In the genomic region with DNA sequence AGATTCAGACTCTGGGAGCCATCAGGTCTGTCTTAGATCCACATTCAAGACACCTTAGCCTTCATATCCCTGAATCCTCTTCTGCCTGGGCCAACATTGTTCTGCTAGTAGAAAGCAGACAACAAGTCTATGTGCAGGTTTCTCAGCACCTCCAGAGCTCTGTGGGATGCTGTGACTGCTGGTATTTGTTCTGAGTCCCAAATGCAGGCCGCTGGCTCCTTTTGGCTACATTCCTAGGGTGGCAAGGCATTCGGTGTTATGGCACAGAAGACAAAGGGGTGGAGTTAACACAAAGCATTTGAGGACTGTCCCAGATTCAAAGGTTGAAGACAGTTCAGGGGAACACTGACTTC, we compare ENCODE assay signal across 13 mouse cellular contexts.
DNase-seq lines count a peak whose midpoint lies in the region; ATAC-seq and TF ChIP-seq lines count a peak whose summit lies in the region.
"Had no signal": no experiment of that assay in that cellular context is flagged by ENCODE, and none has a peak within 500 bp of the region (broad histone marks: within the 10 kb centered on the region; RNA-seq: fewer than 3 reads in every experiment).

No protein-coding gene starts in this region.

- H3K27ac ChIP-seq in kidney, adult 2 months (ENCODE audit: insufficient read depth, low read depth, low read length): peak overlapping the region; percentile 72
- peak overlapping the region; percentile 89 for H3K27ac ChIP-seq in liver, postnatal 0 days (ENCODE audit: low read depth)
- H3K27ac ChIP-seq in forebrain, postnatal 0 days (ENCODE audit: low read depth, low read length): no peak overlapping the region
- H3K27ac ChIP-seq: embryonic facial prominence, embryonic 12.5 days; forebrain, embryonic 15.5 days; hindbrain, embryonic 15.5 days had no signal

- no peaks in the 10 kb centered on the region for H3K27me3 ChIP-seq in kidney, adult 2 months (replicated peaks; ENCODE audit: control insufficient read depth, insufficient read depth, low read length)
- H3K27me3 ChIP-seq in liver, postnatal 0 days (ENCODE audit: insufficient read depth, low read length): no peaks in the 10 kb centered on the region
- no peaks in the 10 kb centered on the region for H3K27me3 ChIP-seq in forebrain, postnatal 0 days (ENCODE audit: insufficient read depth, low read length)
- H3K27me3 ChIP-seq: embryonic facial prominence, embryonic 12.5 days; forebrain, embryonic 15.5 days; hindbrain, embryonic 15.5 days had no signal

- peaks cover 9% of the 10 kb centered on the region; the same call in 1 of the 2 replicates for H3K4me1 ChIP-seq in kidney, adult 2 months (ENCODE audit: control insufficient read depth, insufficient read depth, low read length)
- H3K4me1 ChIP-seq in liver, postnatal 0 days (ENCODE audit: insufficient read depth): peaks cover 17% of the 10 kb centered on the region
- H3K4me1 ChIP-seq in forebrain, postnatal 0 days (ENCODE audit: insufficient read depth): no peaks in the 10 kb centered on the region
- H3K4me1 ChIP-seq: embryonic facial prominence, embryonic 12.5 days had no signal

- no peak for TF ChIP-seq POLR2A in kidney, adult 2 months (IDR thresholded peaks at IDR 0.05; ENCODE audit: low read depth, low read length)

- ATAC-seq in liver, postnatal 0 days: 0 out of 2 replicates have a peak, but pooled peaks have one; percentile 17
- no peak for ATAC-seq in forebrain, postnatal 0 days
- ATAC-seq: activated CD4-positive, CD25-positive, alpha-beta regulatory T cell, adult 4 months; forebrain, embryonic 15.5 days had no signal

- no peaks in the 10 kb centered on the region for H3K36me3 ChIP-seq in kidney, adult 2 months (ENCODE audit: control insufficient read depth, insufficient read depth, low read length)
- H3K36me3 ChIP-seq in liver, postnatal 0 days (replicated peaks; ENCODE audit: insufficient read depth, low read length): no peaks in the 10 kb centered on the region
- no peaks in the 10 kb centered on the region for H3K36me3 ChIP-seq in forebrain, postnatal 0 days (ENCODE audit: insufficient read depth)
- H3K36me3 ChIP-seq: embryonic facial prominence, embryonic 12.5 days; forebrain, embryonic 15.5 days; hindbrain, embryonic 15.5 days had no signal

- no peak overlapping the region for H3K9ac ChIP-seq in liver, postnatal 0 days (replicated peaks)
- no peak overlapping the region for H3K9ac ChIP-seq in forebrain, postnatal 0 days
- H3K9ac ChIP-seq: embryonic facial prominence, embryonic 12.5 days; forebrain, embryonic 15.5 days; hindbrain, embryonic 15.5 days had no signal

- 20% methylated on average over 2 of the region's 2 CpGs for WGBS in kidney, adult 2 months
- 48% methylated on average over 2 of the region's 2 CpGs for WGBS in liver, postnatal 0 days (ENCODE audit: insufficient replicate concordance)
- 49% methylated on average over 2 of the region's 2 CpGs for WGBS in forebrain, postnatal 0 days

- TF ChIP-seq EP300 in liver, postnatal 0 days (IDR thresholded peaks at IDR 0.05; ENCODE audit: low read depth): no peak

- no peak overlapping the region for H3K4me2 ChIP-seq in liver, postnatal 0 days (ENCODE audit: low read depth, low read length)
- H3K4me2 ChIP-seq in forebrain, postnatal 0 days (ENCODE audit: low read depth): no peak overlapping the region
- H3K4me2 ChIP-seq: embryonic facial prominence, embryonic 12.5 days; forebrain, embryonic 15.5 days; hindbrain, embryonic 15.5 days; midbrain, embryonic 11.5 days had no signal

- DNase-seq in kidney, adult 2 months: peak; percentile 42
- no peak for DNase-seq in kidney, postnatal 4 days
- DNase-seq in brain, adult 2 months (ENCODE audit: low read depth, low spot score): peak; percentile 31
- DNase-seq in cerebellum, postnatal 10 days: peak; percentile 27 to 34
- DNase-seq in liver, postnatal 0 days: no peak
- no peak for DNase-seq in left cerebral cortex, adult 11 months (ENCODE audit: low spot score)
- DNase-seq in forebrain, postnatal 0 days: no peak
- DNase-seq: thymus, postnatal 4 days had no signal

- H3K9me3 ChIP-seq in liver, postnatal 0 days (ENCODE audit: low read length): no peaks in the 10 kb centered on the region
- H3K9me3 ChIP-seq in forebrain, postnatal 0 days (ENCODE audit: low read length): no peaks in the 10 kb centered on the region
- H3K9me3 ChIP-seq: embryonic facial prominence, embryonic 12.5 days; forebrain, embryonic 15.5 days; hindbrain, embryonic 15.5 days had no signal

- TF ChIP-seq CTCF in kidney, adult 2 months (conservative IDR thresholded peaks at IDR 0.05; ENCODE audit: insufficient read depth, insufficient read length, low read depth, low read length): no peak
- TF ChIP-seq CTCF in liver, postnatal 0 days (IDR thresholded peaks at IDR 0.05; ENCODE audit: low read depth): no peak
- no peak for TF ChIP-seq CTCF in forebrain, postnatal 0 days (IDR thresholded peaks at IDR 0.05; ENCODE audit: low read depth)

- H3K4me3 ChIP-seq in kidney, adult 2 months (ENCODE audit: insufficient read depth, low read depth, low read length): no peak overlapping the region
- H3K4me3 ChIP-seq in liver, postnatal 0 days (ENCODE audit: low read depth, low read length): no peak overlapping the region
- H3K4me3 ChIP-seq in forebrain, postnatal 0 days (ENCODE audit: low read depth, low read length): no peak overlapping the region
- H3K4me3 ChIP-seq: embryonic facial prominence, embryonic 12.5 days; forebrain, embryonic 15.5 days; hindbrain, embryonic 15.5 days had no signal

Comparison
In these comparisons a context has a peak if more than half of its experiments do, and no peak if none do; other contexts are left out.
1. DNase-seq: peak in kidney, adult 2 months (single experiment), brain, adult 2 months (single experiment) and cerebellum, postnatal 10 days (2 of 2); none in kidney, postnatal 4 days (0 of 2), liver, postnatal 0 days (single experiment), left cerebral cortex, adult 11 months (single experiment) and forebrain, postnatal 0 days (single experiment).